Mouse (Mus musculus): Measurements from ENCODE around the gene Ppara. TPM values are rescaled to one million over a fixed set of nuclear protein-coding genes. Genes with fewer than 3 reads are reported as not detected.
A peak's percentile ranks its signal among the peaks of the same experiment; 100 is the strongest.

The Ppara gene
- total RNA-seq, 4 experiments from 2014 or later, result 50.2 to 79.0 (median 59.5) TPM

GRCm38 (mm10) chr15:85705013-85705528 lies 29.7 kb upstream of the Ppara start:
- no peak for DNase-seq (ENCODE audit: low spot score)

GRCm38 (mm10) chr15:85705566-85706332 lies 29.0 kb upstream of the Ppara start:
- no peak for DNase-seq (ENCODE audit: low spot score)

- no peak for DNase-seq (ENCODE audit: low spot score)
These were observed 28.3 kb upstream of the Ppara start for GRCm38 (mm10) chr15:85706527-85706926.

- no peak for DNase-seq (ENCODE audit: low spot score)
These were observed 27.8 kb upstream of the Ppara start for GRCm38 (mm10) chr15:85707017-85707416.

GRCm38 (mm10) chr15:85707458-85708030 lies 27.2 kb upstream of the Ppara start:
- DNase-seq (ENCODE audit: low spot score), result no peak

GRCm38 (mm10) chr15:85708217-85708616 lies 26.6 kb upstream of the Ppara start:
- DNase-seq (ENCODE audit: low spot score), result no peak

- no peak for DNase-seq (ENCODE audit: low spot score)
These were observed 25.9 kb upstream of the Ppara start for GRCm38 (mm10) chr15:85708843-85709242.

- DNase-seq (ENCODE audit: low spot score), result peak; percentile 92
These were observed 25.4 kb upstream of the Ppara start for GRCm38 (mm10) chr15:85709268-85709973.

GRCm38 (mm10) chr15:85710179-85710578 lies 24.6 kb upstream of the Ppara start:
- no peak for DNase-seq (ENCODE audit: low spot score)

- no peak for DNase-seq (ENCODE audit: low spot score)
These were observed 23.9 kb upstream of the Ppara start for GRCm38 (mm10) chr15:85710641-85711580.

- DNase-seq (ENCODE audit: low spot score), result no peak
These were observed 22.1 kb upstream of the Ppara start for GRCm38 (mm10) chr15:85712565-85713168.

GRCm38 (mm10) chr15:85713417-85713816 lies 21.4 kb upstream of the Ppara start:
- DNase-seq (ENCODE audit: low spot score), result no peak

- no peak for DNase-seq (ENCODE audit: low spot score)
These were observed 19.7 kb upstream of the Ppara start for GRCm38 (mm10) chr15:85715059-85715458.

GRCm38 (mm10) chr15:85716045-85716444 lies 18.7 kb upstream of the Ppara start:
- DNase-seq (ENCODE audit: low spot score), result peak; percentile 81

- DNase-seq (ENCODE audit: low spot score), result no peak
These were observed 18.2 kb upstream of the Ppara start for GRCm38 (mm10) chr15:85716591-85716990.

GRCm38 (mm10) chr15:85717008-85717407 lies 17.8 kb upstream of the Ppara start:
- DNase-seq (ENCODE audit: low spot score), result peak; percentile 38

- no peak for DNase-seq (ENCODE audit: low spot score)
These were observed 17.0 kb upstream of the Ppara start for GRCm38 (mm10) chr15:85717800-85718199.

- DNase-seq (ENCODE audit: low spot score), result no peak
These were observed 15.8 kb upstream of the Ppara start for GRCm38 (mm10) chr15:85719017-85719416.

- no peak for DNase-seq (ENCODE audit: low spot score)
These were observed 14.4 kb upstream of the Ppara start for GRCm38 (mm10) chr15:85720366-85720841.

- peak; percentile 73 for DNase-seq (ENCODE audit: low spot score)
These were observed 10.3 kb upstream of the Ppara start for GRCm38 (mm10) chr15:85724271-85725165.
